Mouse (Mus musculus): ENCODE data around the gene Gm10160.

DNA sequence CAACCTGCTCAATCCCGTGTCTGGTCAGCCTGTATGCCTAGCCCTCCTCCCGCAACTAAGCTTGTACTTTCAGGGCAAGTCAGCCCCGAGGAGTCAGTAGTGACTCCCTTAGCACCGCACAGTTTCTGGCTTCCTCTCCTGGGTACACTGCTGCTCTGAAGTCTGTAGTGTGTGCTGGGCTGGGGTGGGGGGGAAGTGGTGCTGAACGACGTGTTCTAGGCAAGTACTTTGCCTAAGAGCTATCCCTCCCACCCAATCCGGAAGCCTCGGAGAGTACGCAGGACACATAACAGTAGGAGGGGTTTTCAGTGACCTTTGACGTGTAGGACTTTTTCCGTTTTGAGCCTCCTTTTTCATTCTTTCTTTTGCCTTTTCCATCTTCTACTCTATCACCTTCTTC, 43.8 kb upstream of the Gm10160 start:
- TF ChIP-seq POLR2A (IDR thresholded peaks at IDR 0.05; ENCODE audit: borderline replicate concordance, extremely low read depth, insufficient read depth, insufficient read length, poor library complexity, severe bottlenecking) (no peak), CTCF (IDR thresholded peaks at IDR 0.05; ENCODE audit: borderline replicate concordance, extremely low read depth, insufficient read depth, insufficient read length) (no peak)
